Mouse (Mus musculus) midbrain, embryonic 13.5 days (tissue): ENCODE measurements around the gene Tmem262. TPM values are rescaled to one million over a fixed set of nuclear protein-coding genes. Genes with fewer than 3 reads are reported as not detected.

Source experiments
- microRNA-seq: library from miRNA; unstranded; fragments of <30 nt; microRNA quantifications from one replicate; pipeline ENCODE4, GENCODE M21; 2016
- polyA plus RNA-seq: library from polyadenylated mRNA; unstranded; fragments of >200 nt; fragmentation: Nextera tagmentation; extraction: Ambion mirVana; gene quantifications from 2 replicates; pipeline ENCODE4 v1.2.1, GENCODE M21; 2015

Gene Tmem262
- polyA plus RNA-seq, 1 experiment from 2014 or later = not detected

Small RNAs within 50 kb of the gene (microRNA-seq; reads per million reads assigned to microRNA genes)
- 2.7 reads per million, percentile 9 among the genes with 10 or more reads in this experiment for gene Mir6988

Other genes starting within 250 kb of the Tmem262 start
- gene Frmd8, start 204.8 kb upstream of the Tmem262 start, polyA plus RNA-seq = 16.8 and 19.0 TPM in 2 replicates
- 1.4 and 2.0 TPM in 2 replicates for gene Slc25a45, start 202.2 kb upstream of the Tmem262 start, polyA plus RNA-seq
- 16.4 and 16.9 TPM in 2 replicates for gene Tigd3, start 185.9 kb upstream of the Tmem262 start, polyA plus RNA-seq
- 157 and 158 TPM in 2 replicates for gene Dpf2, start 167.0 kb upstream of the Tmem262 start, polyA plus RNA-seq
- gene Cdc42ep2, start 155.2 kb upstream of the Tmem262 start, polyA plus RNA-seq = 7.5 and 7.8 TPM in 2 replicates
- 31.6 and 32.1 TPM in 2 replicates for gene Pola2, start 115.8 kb upstream of the Tmem262 start, polyA plus RNA-seq
- not detected in 2 replicates for gene Slc22a20, start 93.9 kb upstream of the Tmem262 start, polyA plus RNA-seq
- 1.9 and 2.3 TPM in 2 replicates for gene Capn1, start 64.1 kb upstream of the Tmem262 start, polyA plus RNA-seq
- 27.8 and 33.8 TPM in 2 replicates for gene Syvn1, start 33.5 kb upstream of the Tmem262 start, polyA plus RNA-seq
- gene Mrpl49, start 22.2 kb upstream of the Tmem262 start, polyA plus RNA-seq = 73.7 and 74.7 TPM in 2 replicates
- gene Fau, start 22.2 kb upstream of the Tmem262 start, polyA plus RNA-seq = 632 and 647 TPM in 2 replicates
- gene Znhit2, start 18.8 kb upstream of the Tmem262 start, polyA plus RNA-seq = 27.4 and 33.1 TPM in 2 replicates
- gene Tm7sf2, start 11.7 kb upstream of the Tmem262 start, polyA plus RNA-seq = 44.1 and 45.9 TPM in 2 replicates
- gene Vps51, start 2.8 kb upstream of the Tmem262 start, polyA plus RNA-seq = 90.8 and 91.4 TPM in 2 replicates
- gene Gm28374, start 2.2 kb downstream of the Tmem262 start, polyA plus RNA-seq = 2.4 TPM in 2 replicates
- 83.3 and 84.8 TPM in 2 replicates for gene Zfpl1, start 4.9 kb downstream of the Tmem262 start, polyA plus RNA-seq
- 19.1 and 19.3 TPM in 2 replicates for gene Cdca5, start 5.0 kb downstream of the Tmem262 start, polyA plus RNA-seq
- gene AC131692.1, start 14.4 kb downstream of the Tmem262 start, polyA plus RNA-seq = not detected in 2 replicates
- gene Naaladl1, start 25.7 kb downstream of the Tmem262 start, polyA plus RNA-seq = 0.52 and 0.58 TPM in 2 replicates
- 35.1 and 41.8 TPM in 2 replicates for gene Sac3d1, start 38.6 kb downstream of the Tmem262 start, polyA plus RNA-seq
- gene Snx15, start 48.3 kb downstream of the Tmem262 start, polyA plus RNA-seq = 42.3 and 44.4 TPM in 2 replicates
- gene Batf2, start 61.0 kb downstream of the Tmem262 start, polyA plus RNA-seq = 0.27 TPM in 1 of 2 replicates, not detected in the other
- gene Arl2, start 61.5 kb downstream of the Tmem262 start, polyA plus RNA-seq = 115 and 118 TPM in 2 replicates
- gene Majin, start 104.4 kb downstream of the Tmem262 start, polyA plus RNA-seq = not detected in 2 replicates
- gene Gpha2, start 146.3 kb downstream of the Tmem262 start, polyA plus RNA-seq = not detected in 2 replicates
- gene Ppp2r5b, start 155.8 kb downstream of the Tmem262 start, polyA plus RNA-seq = 78.4 and 84.8 TPM in 2 replicates
- 11.4 and 12.4 TPM in 2 replicates for gene Atg2a, start 161.6 kb downstream of the Tmem262 start, polyA plus RNA-seq
- gene Ehd1, start 196.7 kb downstream of the Tmem262 start, polyA plus RNA-seq = 89.7 and 93.8 TPM in 2 replicates
- 0.39 and 0.46 TPM in 2 replicates for gene Cdc42bpg, start 226.4 kb downstream of the Tmem262 start, polyA plus RNA-seq